Mouse (Mus musculus): ENCODE results near the gene Mtmr14. TPM values are rescaled to one million over a fixed set of nuclear protein-coding genes. Genes with fewer than 3 reads are reported as not detected.

Mtmr14 gene
- polyA plus RNA-seq (2015; fragmentation: Nextera tagmentation; extraction: Ambion mirVana) = 15.1 and 16.1 TPM in 2 replicates

GRCm38 (mm10) chr6:113237542-113238270 is at the start of gene Mtmr14:
TSS of gene Mtmr14 (plus strand) at chr6:113237843.
- no peaks in the 10 kb centered on the region for H3K27me3 ChIP-seq (ENCODE audit: insufficient read depth, low read length)
- peaks cover 19% of the 10 kb centered on the region for H3K36me3 ChIP-seq (replicated peaks; ENCODE audit: insufficient read depth, low read length)
- H3K4me2 ChIP-seq (ENCODE audit: low read depth, low read length) = peak within 1 kb of the TSS; percentile 76
- ATAC-seq (peak; percentile 100), DNase-seq (peak; percentile 100)
- H3K27ac ChIP-seq (ENCODE audit: low read depth) = peak within 1 kb of the TSS; percentile 90
- TF ChIP-seq CTCF (IDR thresholded peaks at IDR 0.05; ENCODE audit: low read depth) = no peak
- TF ChIP-seq EP300 (IDR thresholded peaks at IDR 0.05; ENCODE audit: low read depth) = peak; percentile 87
- under 1% methylated on average over 52 of the region's 55 CpGs for WGBS (ENCODE audit: insufficient replicate concordance)
- H3K9me3 ChIP-seq (ENCODE audit: low read length) = no peaks in the 10 kb centered on the region
- H3K4me1 ChIP-seq (ENCODE audit: insufficient read depth) = peaks cover 12% of the 10 kb centered on the region
- peak within 1 kb of the TSS; percentile 86 for H3K4me3 ChIP-seq (ENCODE audit: low read depth, low read length)
- peak within 1 kb of the TSS; percentile 89 for H3K9ac ChIP-seq (replicated peaks)

GRCm38 (mm10) chr6:113193765-113194460 is 43.7 kb upstream of the Mtmr14 start:
- Histone ChIP-seq H3K36me3 (replicated peaks; ENCODE audit: insufficient read depth, low read length) (no peaks in the 10 kb centered on the region), H3K4me3 (ENCODE audit: low read depth, low read length) (no peak overlapping the region), H3K9ac (replicated peaks) (no peak overlapping the region), H3K9me3 (ENCODE audit: low read length) (no peaks in the 10 kb centered on the region), H3K4me2 (ENCODE audit: low read depth, low read length) (no peak overlapping the region), H3K27me3 (ENCODE audit: insufficient read depth, low read length) (peaks cover 40% of the 10 kb centered on the region), H3K27ac (ENCODE audit: low read depth) (no peak overlapping the region), H3K4me1 (ENCODE audit: insufficient read depth) (peaks cover 8% of the 10 kb centered on the region)
- 6% methylated on average over 38 of the region's 46 CpGs for WGBS (ENCODE audit: insufficient replicate concordance)
- DNase-seq (peak; percentile 44), ATAC-seq (no peak)
- TF ChIP-seq CTCF (IDR thresholded peaks at IDR 0.05; ENCODE audit: low read depth) (no peak), EP300 (IDR thresholded peaks at IDR 0.05; ENCODE audit: low read depth) (no peak)

GRCm38 (mm10) chr6:113194517-113194840 is 43.2 kb upstream of the Mtmr14 start:
- H3K27me3 ChIP-seq (ENCODE audit: insufficient read depth, low read length) = peaks cover 40% of the 10 kb centered on the region

GRCm38 (mm10) chr6:113194841-113195595 is 42.6 kb upstream of the Mtmr14 start, which contains the start of gene Lhfpl4:
TSS of gene Lhfpl4 (minus strand) at chr6:113195384.
- no peak within 1 kb of the TSS for H3K9ac ChIP-seq (replicated peaks)
- peak within 1 kb of the TSS; percentile 72 for H3K4me2 ChIP-seq (ENCODE audit: low read depth, low read length)
- WGBS (ENCODE audit: insufficient replicate concordance) = 2% methylated on average over 46 of the region's 66 CpGs
- no peaks in the 10 kb centered on the region for H3K9me3 ChIP-seq (ENCODE audit: low read length)
- no peaks in the 10 kb centered on the region for H3K36me3 ChIP-seq (replicated peaks; ENCODE audit: insufficient read depth, low read length)
- peaks cover 40% of the 10 kb centered on the region for H3K27me3 ChIP-seq (ENCODE audit: insufficient read depth, low read length)
- TF ChIP-seq EP300 (IDR thresholded peaks at IDR 0.05; ENCODE audit: low read depth) = no peak
- no peak for TF ChIP-seq CTCF (IDR thresholded peaks at IDR 0.05; ENCODE audit: low read depth)
- H3K4me3 ChIP-seq (ENCODE audit: low read depth, low read length) = peak within 1 kb of the TSS; percentile 42
- no peak within 1 kb of the TSS for H3K27ac ChIP-seq (ENCODE audit: low read depth)
- peaks cover 8% of the 10 kb centered on the region for H3K4me1 ChIP-seq (ENCODE audit: insufficient read depth)
- DNase-seq (no peak), ATAC-seq (no peak)

More at GRCm38 (mm10) chr6:113194517-113194840, 43.2 kb upstream of the Mtmr14 start:
- TF ChIP-seq EP300 (IDR thresholded peaks at IDR 0.05; ENCODE audit: low read depth) = no peak
- no peak for TF ChIP-seq CTCF (IDR thresholded peaks at IDR 0.05; ENCODE audit: low read depth)
- no peak for DNase-seq
- Histone ChIP-seq H3K4me2 (ENCODE audit: low read depth, low read length) (peak overlapping the region; percentile 72; the same call in 1 of the 2 replicates), H3K9ac (replicated peaks) (no peak overlapping the region), H3K9me3 (ENCODE audit: low read length) (no peaks in the 10 kb centered on the region), H3K4me3 (ENCODE audit: low read depth, low read length) (no peak overlapping the region), H3K4me1 (ENCODE audit: insufficient read depth) (peaks cover 8% of the 10 kb centered on the region), H3K36me3 (replicated peaks; ENCODE audit: insufficient read depth, low read length) (no peaks in the 10 kb centered on the region), H3K27ac (ENCODE audit: low read depth) (no peak overlapping the region)
- WGBS (ENCODE audit: insufficient replicate concordance) = 11% methylated on average over 5 of the region's 5 CpGs
- ATAC-seq = no peak

- DNase-seq (no peak), ATAC-seq (no peak)
- Histone ChIP-seq H3K36me3 (replicated peaks; ENCODE audit: insufficient read depth, low read length) (no peaks in the 10 kb centered on the region), H3K27me3 (ENCODE audit: insufficient read depth, low read length) (peaks cover 40% of the 10 kb centered on the region), H3K9me3 (ENCODE audit: low read length) (no peaks in the 10 kb centered on the region), H3K4me3 (ENCODE audit: low read depth, low read length) (no peak overlapping the region; the same call in 1 of the 2 replicates), H3K27ac (ENCODE audit: low read depth) (no peak overlapping the region), H3K4me1 (ENCODE audit: insufficient read depth) (peaks cover 8% of the 10 kb centered on the region), H3K9ac (replicated peaks) (no peak overlapping the region), H3K4me2 (ENCODE audit: low read depth, low read length) (peak overlapping the region; percentile 72)
- TF ChIP-seq EP300 (IDR thresholded peaks at IDR 0.05; ENCODE audit: low read depth) = no peak
- TF ChIP-seq CTCF (IDR thresholded peaks at IDR 0.05; ENCODE audit: low read depth) = no peak
- WGBS (ENCODE audit: insufficient replicate concordance) = 19% methylated on average over 9 of the region's 9 CpGs
Measured at GRCm38 (mm10) chr6:113195596-113195992, 42.0 kb upstream of the Mtmr14 start.

- Histone ChIP-seq H3K4me3 (ENCODE audit: low read depth, low read length) (no peak overlapping the region), H3K4me2 (ENCODE audit: low read depth, low read length) (no peak overlapping the region), H3K27me3 (ENCODE audit: insufficient read depth, low read length) (no peaks in the 10 kb centered on the region), H3K4me1 (ENCODE audit: insufficient read depth) (no peaks in the 10 kb centered on the region), H3K27ac (ENCODE audit: low read depth) (no peak overlapping the region), H3K9me3 (ENCODE audit: low read length) (no peaks in the 10 kb centered on the region), H3K9ac (replicated peaks) (no peak overlapping the region), H3K36me3 (replicated peaks; ENCODE audit: insufficient read depth, low read length) (no peaks in the 10 kb centered on the region)
- TF ChIP-seq EP300 (IDR thresholded peaks at IDR 0.05; ENCODE audit: low read depth) (no peak), CTCF (IDR thresholded peaks at IDR 0.05; ENCODE audit: low read depth) (peak; percentile 32)
- 62% methylated on average over 2 of the region's 2 CpGs for WGBS (ENCODE audit: insufficient replicate concordance)
- no peak for DNase-seq
- no peak for ATAC-seq
Measured at GRCm38 (mm10) chr6:113216280-113216679, 21.4 kb upstream of the Mtmr14 start.
